Mouse (Mus musculus) intestine, embryonic 15.5 days (tissue): Measurements from ENCODE around the gene Urb1. TPM values are rescaled to one million over a fixed set of nuclear protein-coding genes. Genes with fewer than 3 reads are reported as not detected.

ENCODE experiments used
- ATAC-seq: fragments of 200-750 bp; cut with Nextera tagmentation; 2 replicates; pipeline ENCODE4 v1.8.0; 2017; ENCODE audit warnings: moderate TSS enrichment, moderate library complexity
- H3K27ac ChIP-seq: fragments of 300-500 bp; sonication (generic); 2 replicates; pipeline ENCODE4 v1.5.1; 2015; ENCODE audit warnings: mild to moderate bottlenecking, inconsistent platforms
- H3K27me3 ChIP-seq: fragments of 300-500 bp; sonication (generic); replicated peaks from 2 replicates; pipeline ENCODE4 v1.6.1; 2015; ENCODE audit warnings: inconsistent platforms
- H3K36me3 ChIP-seq: fragments of 300-500 bp; sonication (generic); 2 replicates; pipeline ENCODE4 v1.6.1; 2015; ENCODE audit warnings: inconsistent platforms
- H3K4me1 ChIP-seq: fragments of 300-500 bp; sonication (generic); replicated peaks from 2 replicates; pipeline ENCODE4 v1.6.1; 2015; ENCODE audit warnings: inconsistent platforms
- H3K4me2 ChIP-seq: fragments of 300-500 bp; sonication (generic); replicated peaks from 2 replicates; pipeline ENCODE4 v1.6.1; 2015; ENCODE audit warnings: mild to moderate bottlenecking, inconsistent platforms
- H3K4me3 ChIP-seq: fragments of 300-500 bp; sonication (generic); replicated peaks from 2 replicates; pipeline ENCODE4 v1.5.1; 2015; ENCODE audit warnings: inconsistent platforms
- H3K9ac ChIP-seq: fragments of 300-500 bp; sonication (generic); 2 replicates; pipeline ENCODE4 v1.6.1; 2015; ENCODE audit warnings: inconsistent platforms
- H3K9me3 ChIP-seq: fragments of 300-500 bp; sonication (generic); 2 replicates; pipeline ENCODE4 v1.6.1; 2016; ENCODE audit warnings: inconsistent platforms
- WGBS: fragments of 180-500 bp; shearing (Covaris S2); methylation state at CpG from one replicate; pipeline ENCODE4 v1.1.7; 2015; 5-methylcytosine and 5-hydroxymethylcytosine counted together
- polyA plus RNA-seq: library from polyadenylated mRNA; unstranded; fragments of >200 nt; fragmentation: Nextera tagmentation; extraction: Ambion mirVana; gene quantifications from 2 replicates; pipeline ENCODE4 v1.2.1, GENCODE M21; 2015

Urb1 gene
- polyA plus RNA-seq, 1 experiment from 2014 or later, result 7.6 TPM

- H3K27me3 ChIP-seq, result no peaks in the 10 kb centered on the region
- no peak overlapping the region for H3K4me3 ChIP-seq
- H3K9ac ChIP-seq, result no peak overlapping the region
- 88% methylated on average over 6 of the region's 6 CpGs for WGBS
- H3K27ac ChIP-seq, result no peak overlapping the region
- no peak for ATAC-seq
- peaks cover 17% of the 10 kb centered on the region for H3K36me3 ChIP-seq
- H3K4me1 ChIP-seq, result no peaks in the 10 kb centered on the region
- no peaks in the 10 kb centered on the region for H3K9me3 ChIP-seq
- no peak overlapping the region for H3K4me2 ChIP-seq
These were observed 21.6 kb downstream of the Urb1 start for GRCm38 (mm10) chr16:90788580-90788979.

DNA sequence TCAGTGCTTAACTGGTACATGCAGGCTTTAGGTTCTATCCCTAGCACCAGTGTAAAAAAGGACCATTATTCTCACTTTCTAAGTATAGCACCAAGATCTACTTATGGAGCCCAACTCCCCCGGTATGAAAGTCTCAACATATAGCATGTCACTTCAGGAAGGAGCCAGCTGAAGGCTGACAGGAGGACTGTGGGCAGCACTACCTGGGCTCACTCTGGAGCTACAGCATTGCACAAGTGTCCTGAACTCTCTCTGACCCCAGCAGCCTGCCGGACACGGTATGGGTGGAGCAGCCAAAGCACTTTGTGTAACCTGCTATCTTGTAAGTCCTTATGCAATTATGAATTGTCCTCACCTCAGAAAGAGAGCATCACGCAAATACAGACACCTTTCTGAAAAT lies 25.0 kb downstream of the Urb1 start:
- Histone ChIP-seq H3K9ac (no peak overlapping the region), H3K4me3 (no peak overlapping the region), H3K36me3 (peaks cover 11% of the 10 kb centered on the region), H3K27me3 (no peaks in the 10 kb centered on the region), H3K9me3 (no peaks in the 10 kb centered on the region), H3K4me1 (no peaks in the 10 kb centered on the region), H3K27ac (no peak overlapping the region), H3K4me2 (no peak overlapping the region)
- WGBS, result 63% methylated on average over 4 of the region's 4 CpGs
- ATAC-seq, result no peak

DNA sequence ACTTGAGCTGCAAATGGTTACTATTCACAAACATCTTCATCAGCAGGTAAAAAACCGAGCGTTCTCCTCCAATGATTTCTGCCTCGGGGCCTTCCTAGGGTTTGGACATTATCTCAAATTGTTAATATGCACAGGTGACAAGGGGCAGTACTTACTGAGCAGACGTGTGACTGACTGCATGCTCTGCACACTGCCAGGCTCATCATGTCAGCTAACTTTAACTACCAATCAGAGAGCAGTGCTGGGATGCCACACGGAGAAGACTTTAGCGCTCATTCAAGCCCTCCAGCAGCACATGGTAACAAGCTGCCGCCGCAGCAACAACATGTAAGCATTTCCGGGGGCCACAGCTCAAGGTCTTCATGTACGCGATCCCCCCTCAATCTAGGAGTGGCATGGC lies 26.9 kb downstream of the Urb1 start:
- H3K36me3 ChIP-seq, result peaks cover 13% of the 10 kb centered on the region
- no peaks in the 10 kb centered on the region for H3K27me3 ChIP-seq
- WGBS, result 86% methylated on average over 11 of the region's 11 CpGs
- H3K4me3 ChIP-seq, result no peak overlapping the region
- no peaks in the 10 kb centered on the region for H3K9me3 ChIP-seq
- no peak overlapping the region for H3K9ac ChIP-seq
- no peak for ATAC-seq
- H3K27ac ChIP-seq, result no peak overlapping the region
- H3K4me2 ChIP-seq, result no peak overlapping the region
- peaks cover 9% of the 10 kb centered on the region for H3K4me1 ChIP-seq

- Histone ChIP-seq H3K36me3 (peaks cover 24% of the 10 kb centered on the region), H3K27me3 (no peaks in the 10 kb centered on the region), H3K9me3 (no peaks in the 10 kb centered on the region), H3K4me2 (0 out of 2 replicates have a peak overlapping the region, but pooled peaks have one; percentile 11), H3K9ac (no peak overlapping the region), H3K27ac (peak overlapping the region; percentile 40; the same call in 1 of the 2 replicates), H3K4me1 (peaks cover 9% of the 10 kb centered on the region), H3K4me3 (no peak overlapping the region)
- 20% methylated on average over 11 of the region's 11 CpGs for WGBS
- peak; percentile 97 for ATAC-seq
These were observed 30.4 kb downstream of the Urb1 start for GRCm38 (mm10) chr16:90779783-90780182.

DNA sequence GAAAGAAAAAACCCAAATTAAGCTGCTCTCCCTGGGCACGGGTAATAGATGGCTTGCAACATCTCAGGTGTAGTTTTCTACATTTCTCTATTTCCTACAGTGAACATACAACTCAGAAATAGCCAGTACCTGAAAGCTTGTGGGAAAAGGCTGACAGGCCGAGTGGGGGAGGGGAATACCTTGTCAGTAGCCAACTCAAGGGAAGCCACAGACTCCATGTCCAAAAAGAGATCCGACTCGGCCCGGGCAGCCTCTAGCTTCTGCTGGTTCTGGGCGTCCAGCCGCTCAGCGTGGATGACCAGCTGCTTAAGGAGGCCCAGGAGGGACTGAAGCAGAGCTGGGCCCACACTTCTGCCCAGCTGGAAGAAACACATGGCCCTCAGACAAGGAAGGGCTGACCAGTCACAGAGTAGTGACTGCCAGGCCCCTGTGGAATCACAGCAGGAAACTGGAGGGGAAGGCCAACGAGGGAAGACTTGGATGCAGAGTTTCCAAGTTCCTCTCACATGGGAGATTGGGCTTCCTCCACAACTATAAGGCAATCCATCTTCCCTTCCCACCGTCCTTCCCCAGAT lies 34.2 kb downstream of the Urb1 start:
- 82% methylated on average over 10 of the region's 10 CpGs for WGBS
- ATAC-seq, result no peak
- Histone ChIP-seq H3K27ac (no peak overlapping the region), H3K4me1 (peaks cover 9% of the 10 kb centered on the region), H3K9me3 (no peaks in the 10 kb centered on the region), H3K36me3 (peaks cover 34% of the 10 kb centered on the region), H3K4me2 (no peak overlapping the region), H3K27me3 (no peaks in the 10 kb centered on the region), H3K9ac (no peak overlapping the region), H3K4me3 (no peak overlapping the region)

DNA sequence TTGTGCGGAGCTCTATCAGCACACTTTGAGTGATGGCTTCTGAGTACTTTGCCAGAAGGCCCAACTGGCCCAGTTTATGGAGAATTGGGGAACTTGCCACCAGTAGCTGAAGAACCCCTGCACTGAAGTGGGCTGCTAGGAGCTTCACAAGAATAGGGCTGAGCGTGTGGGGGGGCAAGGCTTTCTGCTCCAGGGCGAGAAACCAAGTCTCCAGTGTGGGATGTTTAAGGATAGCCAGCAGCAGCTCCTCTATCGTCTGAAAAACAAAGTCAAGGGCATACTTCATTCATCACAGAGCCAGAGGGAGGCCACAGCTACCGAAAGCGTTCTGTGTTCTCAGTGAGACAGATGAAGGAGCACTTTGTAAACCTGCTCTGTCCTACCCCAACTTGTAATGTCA lies 35.6 kb downstream of the Urb1 start:
- no peak overlapping the region for H3K27ac ChIP-seq
- no peak overlapping the region for H3K9ac ChIP-seq
- ATAC-seq, result no peak
- no peaks in the 10 kb centered on the region for H3K9me3 ChIP-seq
- H3K4me1 ChIP-seq, result peaks cover 3% of the 10 kb centered on the region; the same call in 1 of the 2 replicates
- peaks cover 34% of the 10 kb centered on the region for H3K36me3 ChIP-seq
- 87% methylated on average over 6 of the region's 6 CpGs for WGBS
- H3K4me3 ChIP-seq, result no peak overlapping the region
- no peaks in the 10 kb centered on the region for H3K27me3 ChIP-seq
- H3K4me2 ChIP-seq, result no peak overlapping the region

GRCm38 (mm10) chr16:90774216-90774615 lies 36.0 kb downstream of the Urb1 start:
- no peak for ATAC-seq
- no peaks in the 10 kb centered on the region for H3K27me3 ChIP-seq
- no peaks in the 10 kb centered on the region; the same call in 1 of the 2 replicates for H3K4me1 ChIP-seq
- no peak overlapping the region for H3K27ac ChIP-seq
- H3K4me3 ChIP-seq, result no peak overlapping the region
- 87% methylated on average over 12 of the region's 12 CpGs for WGBS
- no peak overlapping the region for H3K4me2 ChIP-seq
- H3K9ac ChIP-seq, result no peak overlapping the region
- peaks cover 38% of the 10 kb centered on the region for H3K36me3 ChIP-seq
- no peaks in the 10 kb centered on the region for H3K9me3 ChIP-seq

DNA sequence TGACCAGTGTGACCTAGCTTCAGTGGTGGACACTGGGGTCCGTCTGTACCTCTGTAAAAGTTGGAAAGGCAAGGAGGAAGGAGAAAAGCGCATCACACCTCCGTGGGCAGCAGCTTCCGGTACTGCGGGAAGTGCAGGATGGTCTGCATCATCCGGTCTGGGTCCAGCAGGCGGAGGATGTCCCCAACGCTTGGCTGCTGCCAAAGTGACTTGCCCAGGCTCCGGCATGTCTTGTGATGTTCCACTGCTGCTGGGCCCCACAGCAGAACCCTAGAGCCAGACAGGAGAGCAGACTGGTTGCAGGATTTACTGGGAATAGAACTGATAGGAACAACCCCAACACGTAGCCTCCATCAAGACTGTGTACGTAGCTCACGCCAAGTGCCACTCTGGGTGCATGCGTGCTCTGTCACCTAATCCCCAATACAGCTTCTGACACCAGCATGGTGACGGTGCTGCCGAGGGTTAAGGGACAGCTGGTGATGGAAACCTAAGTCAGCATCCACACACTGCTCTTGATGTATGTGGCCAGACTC lies 43.2 kb downstream of the Urb1 start:
- H3K9ac ChIP-seq, result no peak overlapping the region
- no peak for ATAC-seq
- 94% methylated on average over 15 of the region's 15 CpGs for WGBS
- H3K9me3 ChIP-seq, result no peaks in the 10 kb centered on the region
- H3K4me1 ChIP-seq, result no peaks in the 10 kb centered on the region
- no peak overlapping the region for H3K4me3 ChIP-seq
- peaks cover 29% of the 10 kb centered on the region for H3K36me3 ChIP-seq
- no peak overlapping the region for H3K4me2 ChIP-seq
- H3K27ac ChIP-seq, result no peak overlapping the region
- H3K27me3 ChIP-seq, result no peaks in the 10 kb centered on the region

GRCm38 (mm10) chr16:90765195-90765877 lies 44.9 kb downstream of the Urb1 start:
- Histone ChIP-seq H3K4me3 (no peak overlapping the region), H3K27me3 (no peaks in the 10 kb centered on the region), H3K27ac (no peak overlapping the region), H3K9me3 (no peaks in the 10 kb centered on the region), H3K4me2 (no peak overlapping the region), H3K9ac (no peak overlapping the region), H3K36me3 (peaks cover 37% of the 10 kb centered on the region), H3K4me1 (no peaks in the 10 kb centered on the region)
- ATAC-seq, result no peak
- 83% methylated on average over 9 of the region's 9 CpGs for WGBS

- Histone ChIP-seq H3K4me3 (no peak overlapping the region), H3K4me1 (no peaks in the 10 kb centered on the region), H3K4me2 (no peak overlapping the region), H3K27ac (no peak overlapping the region), H3K36me3 (peaks cover 18% of the 10 kb centered on the region), H3K9ac (no peak overlapping the region), H3K9me3 (no peaks in the 10 kb centered on the region), H3K27me3 (no peaks in the 10 kb centered on the region)
- peak; percentile 70 for ATAC-seq
- WGBS, result 40% methylated on average over 4 of the region's 4 CpGs
These were observed 49.7 kb downstream of the Urb1 start for GRCm38 (mm10) chr16:90760515-90760914.

DNA sequence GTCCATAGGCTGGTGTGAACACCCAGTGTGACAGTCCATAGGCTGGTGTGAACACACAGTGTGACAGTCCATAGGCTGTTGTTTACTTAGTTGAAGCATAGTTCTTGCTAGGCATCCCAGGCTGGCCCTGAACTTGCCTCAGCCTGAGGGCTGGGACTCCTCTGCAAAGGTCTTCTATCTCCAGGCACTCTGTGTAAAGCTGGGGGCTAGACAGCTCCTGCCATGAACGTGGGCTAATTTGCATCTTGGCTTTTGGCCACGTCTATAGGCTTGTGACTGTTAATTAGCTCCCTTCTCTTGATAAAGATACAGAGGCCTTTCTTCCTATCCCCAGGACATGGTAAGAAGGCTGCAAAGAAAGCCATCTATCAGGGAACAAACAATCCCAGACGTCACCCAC lies 50.9 kb downstream of the Urb1 start:
- Histone ChIP-seq H3K4me2 (no peak overlapping the region), H3K36me3 (peaks cover 27% of the 10 kb centered on the region), H3K9me3 (no peaks in the 10 kb centered on the region), H3K27ac (no peak overlapping the region), H3K27me3 (no peaks in the 10 kb centered on the region), H3K4me3 (no peak overlapping the region), H3K9ac (no peak overlapping the region), H3K4me1 (no peaks in the 10 kb centered on the region)
- 62% methylated on average over 3 of the region's 3 CpGs for WGBS
- no peak for ATAC-seq

GRCm38 (mm10) chr16:90753386-90753941 lies 56.7 kb downstream of the Urb1 start:
- peaks cover 25% of the 10 kb centered on the region; the same call in 1 of the 2 replicates for H3K36me3 ChIP-seq

More at GRCm38 (mm10) chr16:90753386-90753941, 56.7 kb downstream of the Urb1 start:
- Histone ChIP-seq H3K27me3 (no peaks in the 10 kb centered on the region), H3K9me3 (no peaks in the 10 kb centered on the region), H3K27ac (no peak overlapping the region), H3K4me3 (no peak overlapping the region), H3K9ac (no peak overlapping the region), H3K4me1 (no peaks in the 10 kb centered on the region), H3K4me2 (no peak overlapping the region)
- 96% methylated on average over 13 of the region's 13 CpGs for WGBS
- ATAC-seq, result no peak
